Mouse (Mus musculus): ENCODE measurements around the gene AF067061. TPM values are rescaled to one million over a fixed set of nuclear protein-coding genes. Genes with fewer than 3 reads are reported as not detected.
A peak's percentile ranks its signal among the peaks of the same experiment; 100 is the strongest.

The AF067061 gene
- polyA plus RNA-seq, 1 experiment from 2014 or later: not detected

DNA sequence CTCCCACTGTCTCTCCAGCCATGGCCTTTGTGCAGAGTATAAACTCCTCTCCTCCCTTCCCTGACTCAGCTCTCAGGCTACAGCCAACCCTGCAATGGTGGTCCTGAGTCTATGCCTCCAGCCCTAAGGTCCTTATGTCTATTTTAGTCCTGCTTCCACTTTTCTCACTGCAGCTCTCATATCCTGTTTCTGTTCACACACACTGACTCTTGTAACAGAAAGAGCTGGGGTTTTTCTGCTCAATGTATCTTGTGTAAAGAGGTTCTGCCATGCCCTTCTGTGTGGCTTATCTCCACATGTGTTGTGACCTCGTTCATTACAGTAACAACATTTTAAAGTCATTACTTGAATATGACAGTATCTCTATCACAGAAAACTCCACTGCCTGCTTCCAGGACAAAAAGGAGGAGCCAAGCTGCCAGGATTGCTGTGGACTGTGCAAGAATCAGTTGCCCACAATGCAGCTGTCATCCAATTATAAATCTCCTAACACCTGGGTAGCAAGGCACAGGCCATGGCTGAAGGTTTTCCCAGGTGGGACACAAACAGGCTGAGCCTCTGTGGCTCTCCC lies 36.5 kb downstream of the AF067061 start:
- no peak for ATAC-seq (ENCODE audit: low FRiP score, low read depth)
- Histone ChIP-seq H3K9me3 (no peaks in the 10 kb centered on the region), H3K27ac (replicated peaks) (no peak overlapping the region), H3K36me3 (no peaks in the 10 kb centered on the region), H3K27me3 (no peaks in the 10 kb centered on the region), H3K4me1 (replicated peaks) (no peaks in the 10 kb centered on the region), H3K9ac (no peak overlapping the region), H3K4me3 (no peak overlapping the region), H3K4me2 (no peak overlapping the region)
- 58% methylated on average over 1 of the region's 1 CpGs for WGBS

DNA sequence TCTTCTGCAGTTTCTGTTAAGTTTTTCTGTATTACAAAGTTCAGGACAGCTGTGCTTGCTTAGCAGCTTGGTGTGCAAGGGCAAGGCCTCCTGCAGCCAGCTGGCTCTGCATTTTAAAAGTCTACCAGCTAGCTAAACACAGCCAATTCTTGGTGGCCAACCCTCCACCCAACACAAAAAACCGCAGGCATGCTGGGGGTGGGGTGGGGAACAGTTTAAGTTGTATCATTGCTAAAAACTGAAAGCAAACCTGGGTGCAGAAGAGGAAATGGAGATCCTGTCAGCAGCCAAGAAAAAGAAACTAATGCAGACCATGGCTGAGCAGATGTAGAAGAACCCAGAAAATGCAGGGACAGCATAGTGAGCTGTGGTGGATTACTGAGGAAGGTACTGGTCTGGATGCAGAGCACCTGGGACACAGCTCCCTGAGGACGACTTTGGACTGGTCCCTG lies 37.1 kb downstream of the AF067061 start, which contains the start of gene BC147527:
TSS of gene BC147527 (plus strand) at position 402 of the 452 bp plus-strand sequence.
- no peaks in the 10 kb centered on the region for H3K9me3 ChIP-seq
- no peak within 1 kb of the TSS for H3K4me3 ChIP-seq
- H3K9ac ChIP-seq: no peak within 1 kb of the TSS
- no peaks in the 10 kb centered on the region for H3K27me3 ChIP-seq
- no peaks in the 10 kb centered on the region for H3K4me1 ChIP-seq (replicated peaks)
- no peak within 1 kb of the TSS for H3K4me2 ChIP-seq
- ATAC-seq (ENCODE audit: low FRiP score, low read depth): no peak
- H3K27ac ChIP-seq (replicated peaks): no peak within 1 kb of the TSS
- no peaks in the 10 kb centered on the region for H3K36me3 ChIP-seq
- WGBS: 52% methylated on average over 2 of the region's 2 CpGs

DNA sequence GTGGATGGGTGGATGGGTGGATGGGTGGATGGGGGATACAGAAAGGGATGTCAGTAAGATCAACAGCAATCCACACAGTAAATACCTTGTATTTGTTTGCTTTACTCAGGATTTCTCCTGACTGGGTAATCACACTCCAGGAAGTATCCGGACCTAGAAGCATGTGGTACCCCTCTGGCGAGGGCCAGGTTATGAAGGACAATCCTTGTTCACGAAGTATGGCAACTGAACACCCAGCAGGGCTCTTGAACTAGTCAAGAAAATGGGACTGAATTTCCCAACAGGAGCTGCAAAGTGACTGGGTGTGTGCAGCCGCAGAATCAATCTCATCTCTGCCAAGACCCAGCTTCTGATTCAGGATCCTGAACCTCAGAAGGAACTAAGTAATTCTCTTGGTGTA lies 37.9 kb downstream of the AF067061 start:
- Histone ChIP-seq H3K27ac (replicated peaks) (no peak overlapping the region), H3K4me1 (replicated peaks) (no peaks in the 10 kb centered on the region), H3K4me3 (no peak overlapping the region), H3K4me2 (no peak overlapping the region), H3K27me3 (no peaks in the 10 kb centered on the region), H3K9me3 (no peaks in the 10 kb centered on the region), H3K36me3 (no peaks in the 10 kb centered on the region), H3K9ac (no peak overlapping the region)
- no peak for ATAC-seq (ENCODE audit: low FRiP score, low read depth)
- 83% methylated on average over 4 of the region's 4 CpGs for WGBS

DNA sequence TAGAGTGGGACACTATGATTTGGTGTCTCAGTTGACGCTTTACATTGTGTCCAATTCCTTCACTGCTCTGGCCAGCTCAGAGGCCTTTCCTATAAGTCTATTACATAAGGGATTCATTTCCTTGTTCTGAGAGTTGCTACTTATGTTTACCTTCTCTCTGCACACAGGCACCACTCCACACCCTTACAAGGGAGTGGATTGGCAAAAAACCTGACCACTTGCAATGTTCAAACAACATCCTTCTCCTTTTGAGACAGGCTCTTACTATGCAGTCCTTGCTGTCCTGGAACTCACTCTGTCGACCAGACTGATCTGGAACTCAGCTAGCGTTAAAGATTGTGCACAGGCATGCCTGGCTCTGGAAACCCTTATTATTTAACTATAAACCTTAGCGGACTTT lies 47.8 kb downstream of the AF067061 start:
- Histone ChIP-seq H3K27ac (replicated peaks) (no peak overlapping the region), H3K36me3 (no peaks in the 10 kb centered on the region), H3K9me3 (no peaks in the 10 kb centered on the region), H3K4me1 (replicated peaks) (no peaks in the 10 kb centered on the region), H3K27me3 (no peaks in the 10 kb centered on the region), H3K4me2 (no peak overlapping the region), H3K9ac (no peak overlapping the region), H3K4me3 (no peak overlapping the region)
- WGBS: 86% methylated on average over 4 of the region's 4 CpGs
- no peak for ATAC-seq (ENCODE audit: low FRiP score, low read depth)

DNA sequence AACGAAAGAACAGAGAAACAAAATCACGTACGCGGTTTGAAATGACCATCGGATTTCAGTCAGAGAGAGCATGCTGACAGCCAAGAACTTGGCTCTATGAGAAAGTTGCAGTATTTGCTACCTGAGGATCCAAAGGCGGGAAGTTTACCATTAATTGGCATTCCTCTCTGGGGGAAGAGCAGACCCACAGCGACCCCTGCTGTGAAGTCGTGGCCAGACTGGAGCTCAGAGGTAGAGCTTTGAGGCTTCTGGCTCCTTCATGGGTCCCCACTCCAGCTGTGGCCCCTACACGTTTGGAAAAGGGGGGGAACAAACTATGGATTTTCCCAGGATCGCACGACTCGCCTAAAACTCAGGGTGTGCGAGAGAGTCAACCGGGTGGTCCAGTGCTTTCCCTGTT lies 50.7 kb downstream of the AF067061 start:
- WGBS: 48% methylated on average over 14 of the region's 14 CpGs
- no peaks in the 10 kb centered on the region for H3K4me1 ChIP-seq (replicated peaks)
- no peak for ATAC-seq (ENCODE audit: low FRiP score, low read depth)
- no peak overlapping the region for H3K9ac ChIP-seq
- no peaks in the 10 kb centered on the region for H3K9me3 ChIP-seq
- no peaks in the 10 kb centered on the region for H3K36me3 ChIP-seq
- H3K27ac ChIP-seq (replicated peaks): no peak overlapping the region
- H3K27me3 ChIP-seq: no peaks in the 10 kb centered on the region
- H3K4me2 ChIP-seq: peak overlapping the region; percentile 15; the same call in 1 of the 2 replicates
- no peak overlapping the region for H3K4me3 ChIP-seq

Other genes starting within 250 kb of the AF067061 start
- not detected in 2 replicates for gene Gm36079, start 236.1 kb upstream of the AF067061 start, polyA plus RNA-seq (2015; fragmentation: Nextera tagmentation; extraction: Ambion mirVana)
- 0.24 TPM in 1 of 2 replicates, not detected in the other for gene Gm21188, start 210.9 kb upstream of the AF067061 start, polyA plus RNA-seq (2015; fragmentation: Nextera tagmentation; extraction: Ambion mirVana)
- gene Gm20767, start 122.9 kb upstream of the AF067061 start, polyA plus RNA-seq (2015; fragmentation: Nextera tagmentation; extraction: Ambion mirVana): not detected in 2 replicates
- gene Gm21818, start 90.7 kb upstream of the AF067061 start, polyA plus RNA-seq (2015; fragmentation: Nextera tagmentation; extraction: Ambion mirVana): not detected in 2 replicates
- gene Gm21762, start 47.2 kb upstream of the AF067061 start, polyA plus RNA-seq (2015; fragmentation: Nextera tagmentation; extraction: Ambion mirVana): not detected in 2 replicates
- not detected in 2 replicates for gene Gm21731, start 24.0 kb upstream of the AF067061 start, polyA plus RNA-seq (2015; fragmentation: Nextera tagmentation; extraction: Ambion mirVana)
- 0.37 TPM in 1 of 2 replicates, not detected in the other for gene BC147527, start 37.3 kb downstream of the AF067061 start, polyA plus RNA-seq (2015; fragmentation: Nextera tagmentation; extraction: Ambion mirVana)
- not detected in 2 replicates for gene Tcstv3, start 53.8 kb downstream of the AF067061 start, polyA plus RNA-seq (2015; fragmentation: Nextera tagmentation; extraction: Ambion mirVana)